Mouse (Mus musculus) B cell, adult 67 days (primary cell): Measurements from ENCODE around the gene Gm11554. TPM values are rescaled to one million over a fixed set of nuclear protein-coding genes. Genes with fewer than 3 reads are reported as not detected.

ENCODE experiments used
- total RNA-seq, 2 experiments: library from RNA; stranded (reverse); gene quantifications; 4 replicates each; pipeline ENCODE4 v1.2.4; 2023

Gm11554 gene
- total RNA-seq = not detected

GRCm38 (mm10) chr11:99804346-99804745 lies at the start of gene Gm11554:
Gm11554 (minus strand) TSS chr11:99804446.

GRCm38 (mm10) chr11:99851508-99851907 lies 47.3 kb upstream of the Gm11554 start, which contains the start of gene Krtap4-16:
Krtap4-16 (minus strand) TSS chr11:99851608.

GRCm38 (mm10) chr11:99837966-99838365 lies 33.7 kb upstream of the Gm11554 start, which contains the start of gene 2300003K06Rik:
2300003K06Rik (minus strand) TSS chr11:99838066.

GRCm38 (mm10) chr11:99815566-99815965 lies 11.3 kb upstream of the Gm11554 start, which contains the start of gene Gm11564:
Gm11564 (minus strand) TSS chr11:99815666.

GRCm38 (mm10) chr11:99809792-99810191 lies 5.5 kb upstream of the Gm11554 start, which contains the start of gene Krtap4-13:
Krtap4-13 (minus strand) TSS chr11:99809892.

GRCm38 (mm10) chr11:99798832-99799231 lies 5.4 kb downstream of the Gm11554 start, which contains the start of gene Gm11569:
Gm11569 (minus strand) TSS chr11:99798932.

GRCm38 (mm10) chr11:99793367-99793766 lies 10.9 kb downstream of the Gm11554 start, which contains the start of gene Gm11596:
Gm11596 (minus strand) TSS chr11:99793467.

GRCm38 (mm10) chr11:99784900-99785299 lies 19.3 kb downstream of the Gm11554 start, which contains the start of gene Krtap4-9:
Krtap4-9 (plus strand) TSS chr11:99785200.

GRCm38 (mm10) chr11:99780604-99781003 lies 23.6 kb downstream of the Gm11554 start, which contains the start of gene Krtap4-8:
Krtap4-8 (minus strand) TSS chr11:99780704.

GRCm38 (mm10) chr11:99772813-99773212 lies 31.4 kb downstream of the Gm11554 start, which contains the start of gene Gm11595:
Gm11595 (minus strand) TSS chr11:99772913.

Other genes with a start within 250 kb of the Gm11554 start
- not detected for gene Krtap3-2, start 247.6 kb downstream of the Gm11554 start, total RNA-seq
- not detected for gene Gm11939, start 245.0 kb downstream of the Gm11554 start, total RNA-seq
- gene Krtap3-1, start 237.8 kb downstream of the Gm11554 start, total RNA-seq = not detected
- gene Krtap1-5, start 223.4 kb downstream of the Gm11554 start, total RNA-seq = not detected
- not detected for gene Krtap1-4, start 220.8 kb downstream of the Gm11554 start, total RNA-seq
- gene Krtap1-3, start 213.1 kb downstream of the Gm11554 start, total RNA-seq = not detected
- gene Krtap9-3, start 206.3 kb downstream of the Gm11554 start, total RNA-seq = not detected
- not detected for gene Gm11938, start 201.1 kb downstream of the Gm11554 start, total RNA-seq
- not detected for gene Gm11937, start 194.3 kb downstream of the Gm11554 start, total RNA-seq
- not detected for gene Krtap2-4, start 189.6 kb downstream of the Gm11554 start, total RNA-seq
- not detected for gene Gm11562, start 184.0 kb downstream of the Gm11554 start, total RNA-seq
- not detected for gene Krtap4-1, start 176.2 kb downstream of the Gm11554 start, total RNA-seq
- not detected for gene Krtap4-2, start 169.4 kb downstream of the Gm11554 start, total RNA-seq
- not detected for gene Krtap4-7, start 160.4 kb downstream of the Gm11554 start, total RNA-seq
- gene Gm11555, start 154.2 kb downstream of the Gm11554 start, total RNA-seq = not detected
- not detected for gene Gm11563, start 145.5 kb downstream of the Gm11554 start, total RNA-seq
- not detected for gene Krtap4-6, start 138.5 kb downstream of the Gm11554 start, total RNA-seq
- not detected for gene Gm14190, start 113.7 kb downstream of the Gm11554 start, total RNA-seq
- gene Gm14180, start 70.2 kb downstream of the Gm11554 start, total RNA-seq = not detected
- gene Gm11595, start 31.5 kb downstream of the Gm11554 start, total RNA-seq = not detected
- gene Krtap4-8, start 23.7 kb downstream of the Gm11554 start, total RNA-seq = not detected
- gene Krtap4-9, start 19.2 kb downstream of the Gm11554 start, total RNA-seq = not detected
- gene Gm11596, start 11.0 kb downstream of the Gm11554 start, total RNA-seq = not detected
- not detected for gene Gm11569, start 5.5 kb downstream of the Gm11554 start, total RNA-seq
- gene Krtap4-13, start 5.4 kb upstream of the Gm11554 start, total RNA-seq = not detected
- gene Gm11564, start 11.2 kb upstream of the Gm11554 start, total RNA-seq = not detected
- not detected for gene 2300003K06Rik, start 33.6 kb upstream of the Gm11554 start, total RNA-seq
- not detected for gene Krtap4-16, start 47.2 kb upstream of the Gm11554 start, total RNA-seq
- gene Gm11568, start 53.5 kb upstream of the Gm11554 start, total RNA-seq = not detected
- gene Gm11559, start 60.0 kb upstream of the Gm11554 start, total RNA-seq = not detected
- gene Krtap9-1, start 68.9 kb upstream of the Gm11554 start, total RNA-seq = not detected
- gene Gm11567, start 74.7 kb upstream of the Gm11554 start, total RNA-seq = not detected
- not detected for gene Krtap31-1, start 103.5 kb upstream of the Gm11554 start, total RNA-seq
- not detected for gene Gm11565, start 110.3 kb upstream of the Gm11554 start, total RNA-seq
- not detected for gene Krtap31-2, start 131.8 kb upstream of the Gm11554 start, total RNA-seq
- not detected for gene Krtap9-5, start 144.0 kb upstream of the Gm11554 start, total RNA-seq
- not detected for gene Krtap29-1, start 174.6 kb upstream of the Gm11554 start, total RNA-seq
- gene Krtap16-1, start 182.2 kb upstream of the Gm11554 start, total RNA-seq = not detected
- gene Krtap17-1, start 189.5 kb upstream of the Gm11554 start, total RNA-seq = not detected
- not detected for gene Krt33a, start 211.8 kb upstream of the Gm11554 start, total RNA-seq
- gene Krt33b, start 225.4 kb upstream of the Gm11554 start, total RNA-seq = not detected
- not detected for gene Krt34, start 237.1 kb upstream of the Gm11554 start, total RNA-seq
- not detected for gene Krt31, start 246.1 kb upstream of the Gm11554 start, total RNA-seq